Mouse (Mus musculus) embryonic facial prominence, embryonic 14.5 days (tissue): ENCODE data around the gene 0610010K14Rik. TPM values are rescaled to one million over a fixed set of nuclear protein-coding genes. Genes with fewer than 3 reads are reported as not detected.
A peak's percentile ranks its signal among the peaks of the same experiment; 100 is the strongest.

ENCODE experiments used
- ATAC-seq: fragments of 200-750 bp; cut with Nextera tagmentation; 2 replicates; pipeline ENCODE4 v1.8.0; 2017; ENCODE audit warnings: low read depth, moderate number of reproducible peaks, moderate TSS enrichment
- DNase-seq: peaks from one replicate; pipeline ENCODE4 v3.0.0-alpha.2; 2015; ENCODE audit warnings: low spot score
- H3K27ac ChIP-seq: fragments of 300-500 bp; sonication (generic); replicated peaks from 2 replicates; pipeline ENCODE4 v1.5.1; 2014; ENCODE audit warnings: low read depth, mild to moderate bottlenecking, low read length, moderate library complexity
- H3K27me3 ChIP-seq: fragments of 300-500 bp; sonication (generic); replicated peaks from 2 replicates; pipeline ENCODE4 v1.6.1; 2014; ENCODE audit warnings: low read length; ENCODE audit not compliant: control insufficient read depth, insufficient read depth
- H3K36me3 ChIP-seq: fragments of 300-500 bp; sonication (generic); 2 replicates; pipeline ENCODE4 v1.6.1; 2014; ENCODE audit warnings: low read length, mixed read lengths; ENCODE audit not compliant: control insufficient read depth, insufficient read depth
- H3K4me1 ChIP-seq: fragments of 300-500 bp; sonication (generic); 2 replicates; pipeline ENCODE4 v1.6.1; 2014; ENCODE audit warnings: antibody characterized with exemption, low read length; ENCODE audit not compliant: control insufficient read depth, insufficient read depth
- H3K4me2 ChIP-seq: fragments of 300-500 bp; sonication (generic); 2 replicates; pipeline ENCODE4 v1.6.1; 2014; ENCODE audit warnings: low read depth, mild to moderate bottlenecking, low read length, moderate library complexity, mixed read lengths
- H3K4me3 ChIP-seq: fragments of 300-500 bp; sonication (generic); 2 replicates; pipeline ENCODE4 v1.5.1; 2014; ENCODE audit warnings: low read depth, mild to moderate bottlenecking, low read length
- H3K9ac ChIP-seq: fragments of 300-500 bp; sonication (generic); 2 replicates; pipeline ENCODE4 v1.6.1; 2014; ENCODE audit warnings: low read depth, mild to moderate bottlenecking, low read length, moderate library complexity, mixed read lengths
- H3K9me3 ChIP-seq: fragments of 300-500 bp; sonication (generic); 2 replicates; pipeline ENCODE4 v1.6.1; 2016; ENCODE audit warnings: low read length; ENCODE audit not compliant: control insufficient read depth
- WGBS: fragments of 180-500 bp; shearing (Covaris S2); extraction: QIAGEN DNeasy Blood & Tissue Kit; methylation state at CpG from one replicate; pipeline ENCODE4 v1.1.7; 2014; 5-methylcytosine and 5-hydroxymethylcytosine counted together
- polyA plus RNA-seq: library from polyadenylated mRNA; unstranded; fragments of >200 nt; fragmentation: Nextera tagmentation; extraction: Ambion mirVana; gene quantifications from 2 replicates; pipeline ENCODE4 v1.2.1, GENCODE M21; 2014

Gene 0610010K14Rik
- polyA plus RNA-seq, 1 experiment from 2014 or later, result 149 TPM

DNA sequence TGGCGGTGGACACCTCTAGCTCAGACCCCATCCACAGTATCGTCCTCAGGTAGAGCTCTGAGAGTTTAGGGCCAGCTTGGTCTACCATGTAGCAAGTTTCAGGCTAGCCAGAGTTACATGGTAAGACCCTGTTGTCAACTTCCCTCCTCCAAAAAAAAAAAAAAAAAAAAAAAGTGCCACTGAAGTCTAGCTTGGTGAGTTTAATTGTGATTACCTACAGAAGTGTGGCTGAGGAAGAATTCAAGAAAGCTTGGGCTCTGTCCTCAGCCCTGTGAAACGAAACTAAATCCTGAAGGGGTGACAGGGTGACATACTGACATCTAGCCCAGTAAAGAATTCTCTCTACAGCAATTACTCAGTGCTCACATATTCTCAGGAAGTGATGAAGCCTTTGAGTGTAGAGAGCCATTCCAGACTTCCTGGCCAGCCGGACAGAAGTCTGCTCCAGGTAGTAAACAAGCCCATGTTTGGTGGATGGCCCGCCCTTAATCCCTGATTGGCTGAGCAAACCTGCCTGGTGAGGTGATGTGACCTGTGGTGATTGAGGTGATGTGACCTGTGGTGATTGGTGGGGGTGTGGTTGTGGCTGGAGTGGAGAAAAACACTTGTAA lies 28.8 kb downstream of the 0610010K14Rik start:
- 73% methylated on average over 5 of the region's 5 CpGs for WGBS
- no peak for ATAC-seq

DNA sequence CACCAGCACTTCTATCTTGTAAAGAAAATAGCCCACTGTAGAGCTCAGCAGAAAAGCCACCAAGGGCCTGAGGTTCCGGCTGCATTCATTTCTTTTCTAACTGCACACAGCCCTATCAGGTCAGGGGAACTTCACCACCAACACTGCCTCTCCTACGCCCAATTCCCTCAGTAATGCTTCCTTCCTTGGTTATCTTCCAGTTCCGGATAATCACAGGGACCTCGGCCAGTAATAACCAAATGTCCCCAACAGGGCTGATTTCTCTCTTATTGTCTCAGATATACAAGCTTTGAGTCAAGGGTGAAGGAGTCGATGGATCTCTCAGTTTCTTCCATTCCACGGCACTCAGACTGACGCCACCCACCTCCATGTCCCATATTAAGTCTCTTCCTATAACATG lies 30.4 kb downstream of the 0610010K14Rik start:
- no peaks in the 10 kb centered on the region; the same call in 1 of the 2 replicates for H3K27me3 ChIP-seq
- H3K4me3 ChIP-seq, result no peak overlapping the region
- H3K27ac ChIP-seq, result no peak overlapping the region
- no peak overlapping the region for H3K9ac ChIP-seq
- WGBS, result 84% methylated on average over 7 of the region's 7 CpGs
- H3K4me1 ChIP-seq, result no peaks in the 10 kb centered on the region
- H3K36me3 ChIP-seq, result no peaks in the 10 kb centered on the region
- no peak for DNase-seq
- ATAC-seq, result no peak
- no peaks in the 10 kb centered on the region for H3K9me3 ChIP-seq
- no peak overlapping the region for H3K4me2 ChIP-seq

More for the DNA sequence above, 28.8 kb downstream of the 0610010K14Rik start:
- H3K4me2 ChIP-seq, result no peak overlapping the region
- H3K27ac ChIP-seq, result no peak overlapping the region
- no peaks in the 10 kb centered on the region for H3K9me3 ChIP-seq
- no peak for DNase-seq
- no peak overlapping the region for H3K9ac ChIP-seq
- H3K4me1 ChIP-seq, result peaks cover 1% of the 10 kb centered on the region; the same call in 1 of the 2 replicates
- H3K4me3 ChIP-seq, result no peak overlapping the region
- H3K36me3 ChIP-seq, result no peaks in the 10 kb centered on the region
- peaks cover 15% of the 10 kb centered on the region for H3K27me3 ChIP-seq

DNA sequence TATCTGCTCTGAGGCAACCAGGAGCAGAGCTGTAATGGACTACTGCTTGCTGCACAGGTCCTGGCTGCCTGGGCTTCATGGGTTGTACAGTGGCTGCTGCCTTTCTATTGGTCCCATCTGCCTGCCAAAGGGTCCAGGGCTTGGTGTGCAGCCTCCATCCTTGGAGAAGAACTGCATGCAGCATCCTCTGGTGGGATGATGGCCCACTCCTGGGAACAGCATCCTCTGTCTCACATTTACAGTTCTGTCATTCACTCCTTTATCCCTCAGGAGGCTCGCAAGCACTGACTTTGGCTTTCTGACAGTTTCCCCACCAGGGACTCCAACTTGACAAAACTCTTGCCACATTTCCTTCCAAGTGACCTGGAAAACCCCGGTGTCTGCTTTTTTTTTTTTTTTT lies 30.9 kb downstream of the 0610010K14Rik start:
- WGBS, result 73% methylated on average over 2 of the region's 2 CpGs
- Histone ChIP-seq H3K27ac (no peak overlapping the region), H3K9me3 (no peaks in the 10 kb centered on the region), H3K4me1 (no peaks in the 10 kb centered on the region), H3K27me3 (no peaks in the 10 kb centered on the region), H3K9ac (no peak overlapping the region), H3K36me3 (no peaks in the 10 kb centered on the region), H3K4me2 (no peak overlapping the region), H3K4me3 (no peak overlapping the region)
- DNase-seq (no peak), ATAC-seq (no peak)

DNA sequence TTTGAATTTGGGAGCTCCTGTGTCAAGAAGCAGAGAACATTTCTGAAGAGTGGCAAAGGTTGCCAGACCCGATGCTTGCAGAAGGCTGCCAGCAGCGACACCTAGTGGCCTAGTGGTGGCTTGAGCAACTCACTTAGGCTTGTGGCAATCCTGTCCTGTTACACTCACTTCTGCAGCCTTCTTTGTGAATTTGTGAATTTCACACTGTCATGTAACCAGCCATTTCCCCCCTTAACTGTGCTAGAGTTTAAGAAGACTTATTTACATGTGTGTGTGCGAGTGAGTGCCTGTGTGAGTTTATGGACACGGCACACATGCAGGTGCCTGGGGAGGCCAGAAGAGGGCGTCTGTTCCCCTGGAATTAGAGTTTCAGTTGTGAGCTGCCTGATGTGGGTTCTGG lies 36.0 kb downstream of the 0610010K14Rik start:
- no peak overlapping the region for H3K4me2 ChIP-seq
- no peak overlapping the region for H3K4me3 ChIP-seq
- H3K9ac ChIP-seq, result no peak overlapping the region
- no peaks in the 10 kb centered on the region for H3K27me3 ChIP-seq
- H3K27ac ChIP-seq, result no peak overlapping the region
- ATAC-seq, result peak; percentile 76; the same call in 1 of the 2 replicates
- H3K9me3 ChIP-seq, result no peaks in the 10 kb centered on the region
- 38% methylated on average over 5 of the region's 5 CpGs for WGBS
- no peaks in the 10 kb centered on the region for H3K36me3 ChIP-seq
- peak; percentile 88 for DNase-seq
- H3K4me1 ChIP-seq, result no peaks in the 10 kb centered on the region

DNA sequence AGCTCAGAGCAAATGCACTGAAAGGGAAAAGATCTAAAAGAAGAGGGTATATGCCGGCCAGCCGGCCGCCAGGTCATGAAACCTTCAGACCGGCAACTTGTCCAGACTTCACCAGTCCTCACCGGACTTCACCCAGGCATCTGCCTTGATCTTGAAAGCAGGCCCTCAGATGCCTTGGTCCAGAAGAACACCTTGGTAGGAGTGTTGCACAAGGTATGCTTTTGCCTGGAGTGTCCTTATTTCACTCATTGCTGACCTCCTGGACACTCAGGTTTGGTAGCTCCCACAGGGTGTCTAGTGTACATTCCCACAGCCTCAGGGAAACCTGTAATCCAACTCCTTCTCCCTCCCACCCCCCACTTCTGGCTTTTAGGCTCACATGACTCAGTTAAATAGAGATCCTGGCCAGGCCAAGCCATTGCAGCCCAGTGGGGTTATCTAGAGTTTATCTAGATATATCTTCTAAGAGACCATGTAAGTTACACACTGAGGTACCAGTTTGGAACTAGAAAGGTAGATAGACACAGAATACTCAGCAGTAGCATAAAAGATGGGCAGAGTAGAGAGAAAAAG lies 37.6 kb downstream of the 0610010K14Rik start:
- H3K27me3 ChIP-seq, result no peaks in the 10 kb centered on the region
- 79% methylated on average over 5 of the region's 5 CpGs for WGBS
- H3K9ac ChIP-seq, result no peak overlapping the region
- H3K27ac ChIP-seq, result no peak overlapping the region
- H3K4me2 ChIP-seq, result no peak overlapping the region
- DNase-seq, result no peak
- ATAC-seq, result no peak
- H3K4me1 ChIP-seq, result no peaks in the 10 kb centered on the region
- H3K36me3 ChIP-seq, result no peaks in the 10 kb centered on the region
- no peaks in the 10 kb centered on the region for H3K9me3 ChIP-seq
- H3K4me3 ChIP-seq, result no peak overlapping the region

DNA sequence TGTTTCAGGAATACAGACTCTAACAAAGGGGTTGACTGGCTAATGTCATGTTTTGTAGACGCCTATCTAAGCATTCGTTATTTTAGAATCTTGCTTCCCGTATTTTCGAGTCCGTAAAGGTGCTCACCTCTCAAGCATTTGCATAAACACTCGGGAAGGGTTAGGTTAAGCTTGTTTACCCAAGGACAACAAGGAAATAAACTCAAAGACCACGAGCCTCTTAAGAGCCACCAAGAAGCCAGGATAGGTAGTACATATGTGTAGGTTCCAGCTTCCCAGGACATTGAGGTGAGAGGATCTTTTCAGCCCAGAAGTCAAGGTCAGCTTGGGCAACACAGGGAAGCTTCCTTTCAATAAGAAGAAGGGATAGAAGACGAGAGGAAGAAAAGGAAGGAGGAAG lies 38.6 kb downstream of the 0610010K14Rik start:
- Histone ChIP-seq H3K4me2 (no peak overlapping the region), H3K4me3 (no peak overlapping the region), H3K27me3 (no peaks in the 10 kb centered on the region), H3K9ac (no peak overlapping the region), H3K4me1 (no peaks in the 10 kb centered on the region), H3K9me3 (no peaks in the 10 kb centered on the region), H3K27ac (no peak overlapping the region), H3K36me3 (no peaks in the 10 kb centered on the region)
- WGBS, result 80% methylated on average over 8 of the region's 8 CpGs
- DNase-seq (no peak), ATAC-seq (no peak)

DNA sequence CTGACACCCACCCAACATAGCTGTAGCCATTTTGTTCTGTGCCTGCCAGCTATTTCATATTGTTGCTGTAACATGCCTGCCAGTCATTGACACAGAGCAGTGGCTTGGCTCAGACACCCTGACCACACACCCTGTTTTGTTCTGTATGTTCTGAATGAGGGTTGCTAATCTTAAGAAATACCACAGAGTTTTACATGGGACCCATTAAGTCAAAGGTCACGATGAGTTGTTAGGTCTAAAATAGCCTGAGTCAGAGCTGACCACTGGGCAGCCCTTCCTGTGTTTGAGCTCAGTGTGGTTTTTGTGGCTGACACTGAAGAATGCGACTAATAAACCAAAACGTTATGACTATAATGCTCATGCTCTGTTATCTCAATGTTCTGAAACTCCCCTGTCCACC lies 39.4 kb downstream of the 0610010K14Rik start:
- no peak overlapping the region for H3K4me3 ChIP-seq
- H3K9ac ChIP-seq, result no peak overlapping the region
- no peak overlapping the region for H3K4me2 ChIP-seq
- WGBS, result 85% methylated on average over 3 of the region's 3 CpGs
- peaks cover 4% of the 10 kb centered on the region; the same call in 1 of the 2 replicates for H3K4me1 ChIP-seq
- no peak overlapping the region for H3K27ac ChIP-seq
- no peaks in the 10 kb centered on the region for H3K27me3 ChIP-seq
- DNase-seq (no peak), ATAC-seq (no peak)
- H3K36me3 ChIP-seq, result no peaks in the 10 kb centered on the region
- H3K9me3 ChIP-seq, result no peaks in the 10 kb centered on the region

DNA sequence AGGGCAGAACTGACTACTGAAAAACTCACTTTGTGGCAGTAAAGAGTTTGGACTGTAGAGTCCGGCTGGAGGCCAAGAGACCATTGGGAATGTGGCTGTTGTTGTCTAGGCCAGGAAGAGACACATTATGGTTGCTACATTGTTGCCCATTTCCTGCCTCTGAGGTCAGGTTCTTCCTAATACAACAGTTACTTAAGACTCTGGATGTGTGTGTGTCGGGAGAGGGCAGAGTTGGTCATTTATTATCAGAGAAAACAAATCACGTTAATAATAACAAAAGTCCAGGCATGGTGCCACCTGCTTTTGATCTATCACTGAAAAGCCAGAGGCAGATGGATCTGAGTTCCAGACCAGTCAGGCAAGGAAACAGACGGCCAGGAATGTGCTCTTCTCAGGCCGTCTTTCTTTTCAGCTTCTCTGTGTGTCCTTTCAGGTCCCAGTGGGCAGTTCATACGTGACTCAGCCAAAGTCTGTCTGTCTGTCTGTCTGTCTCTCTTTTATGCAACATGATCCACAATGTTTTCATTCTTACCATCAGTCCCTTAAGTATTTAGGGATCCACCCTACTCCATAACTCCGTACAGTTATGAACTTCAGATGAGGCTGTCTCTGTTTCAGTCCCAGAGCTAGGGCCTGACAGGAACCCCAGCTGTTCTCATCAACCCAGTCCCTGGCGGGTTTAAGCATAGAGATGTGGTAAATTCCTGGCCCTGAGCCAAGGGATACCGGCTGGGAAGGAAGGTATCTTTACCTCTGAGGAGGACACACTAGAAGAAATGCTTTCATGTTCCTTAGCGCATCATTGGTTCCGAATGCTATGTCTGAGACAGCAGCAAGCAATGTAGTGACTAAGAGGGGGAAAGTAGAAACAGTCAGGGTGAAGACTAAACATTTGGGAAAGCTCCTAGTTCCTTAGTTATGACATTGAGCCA lies 44.1 kb downstream of the 0610010K14Rik start:
- WGBS, result 37% methylated on average over 11 of the region's 11 CpGs
- Histone ChIP-seq H3K27me3 (no peaks in the 10 kb centered on the region), H3K27ac (no peak overlapping the region), H3K4me2 (no peak overlapping the region), H3K4me1 (peaks cover 4% of the 10 kb centered on the region; the same call in 1 of the 2 replicates), H3K9ac (no peak overlapping the region), H3K36me3 (no peaks in the 10 kb centered on the region), H3K4me3 (no peak overlapping the region), H3K9me3 (no peaks in the 10 kb centered on the region)
- ATAC-seq (no peak), DNase-seq (peak; percentile 56)
